Mouse (Mus musculus) bone marrow macrophage, adult 2 months (primary cell): Measurements from ENCODE around the gene Mpnd. TPM values are rescaled to one million over a fixed set of nuclear protein-coding genes. Genes with fewer than 3 reads are reported as not detected.
"Not testable (repeated sequence)": the region's sequence is repeated elsewhere in the genome, so short reads cannot be mapped to it uniquely, and the experiment has no call there.

ENCODE experiments used
- H3K27ac ChIP-seq: 2 replicates; pipeline ENCODE4 v1.5.1; 2012; ENCODE audit warnings: low read depth, low read length; ENCODE audit not compliant: insufficient read depth
- H3K4me1 ChIP-seq: 2 replicates; pipeline ENCODE4 v1.6.1; 2012; ENCODE audit warnings: low read length; ENCODE audit not compliant: control insufficient read depth, insufficient read depth
- H3K4me3 ChIP-seq: 2 replicates; pipeline ENCODE4 v1.5.1; 2012; ENCODE audit warnings: mild to moderate bottlenecking, low read length, moderate library complexity; ENCODE audit not compliant: insufficient read depth
- CTCF ChIP-seq: IDR thresholded peaks from 2 replicates; pipeline ENCODE4 v1.5.1; 2012; ENCODE audit warnings: low read depth, mild to moderate bottlenecking, low read length, moderate library complexity
- POLR2A ChIP-seq: IDR thresholded peaks from 2 replicates; pipeline ENCODE4 v1.6.1; 2012; ENCODE audit warnings: mild to moderate bottlenecking, low read depth, low read length, borderline replicate concordance
- polyA plus RNA-seq: library from polyadenylated mRNA; stranded (reverse); fragments of >200 nt; gene quantifications from 2 replicates; pipeline ENCODE4 v1.2.4, GENCODE M21; 2012; ENCODE audit not compliant: missing spikeins, insufficient read depth, insufficient read length

The Mpnd gene
- polyA plus RNA-seq, 1 experiment = 41.5 TPM

DNA sequence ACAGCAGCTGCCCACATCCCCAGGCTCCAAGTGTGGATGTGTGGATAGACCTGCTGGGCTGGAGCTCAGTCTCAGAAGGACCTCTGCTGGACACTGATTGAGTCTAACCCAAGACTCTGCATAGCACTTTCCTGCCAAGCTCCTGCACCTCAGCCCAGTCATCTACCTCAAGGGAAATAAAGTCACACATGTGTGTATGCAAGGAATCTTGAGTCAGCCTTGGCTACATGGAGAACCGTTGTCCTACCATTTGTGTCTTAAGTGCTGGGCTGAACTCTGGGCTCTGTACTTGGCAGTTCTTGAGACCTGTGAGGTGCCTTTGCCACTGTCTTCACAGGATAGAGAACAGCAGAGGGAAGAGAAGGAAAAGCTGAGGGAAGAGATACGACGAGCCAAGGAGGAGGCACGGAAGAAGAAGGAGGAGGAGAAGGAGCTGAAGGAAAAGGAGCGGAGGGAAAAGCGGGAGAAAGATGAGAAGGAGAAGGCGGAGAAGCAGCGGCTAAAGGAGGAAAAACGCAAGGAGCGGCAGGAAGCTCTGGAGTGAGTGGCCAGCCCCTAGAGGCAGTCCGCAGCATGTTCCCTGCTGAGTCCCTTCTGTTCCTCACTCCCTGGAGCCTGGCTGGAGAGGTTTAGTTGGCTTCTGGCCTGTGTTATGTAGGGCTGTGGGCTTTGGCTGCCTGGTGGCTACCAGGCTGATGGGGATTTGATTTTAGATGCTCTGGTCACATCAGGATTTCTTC lies 52.0 kb downstream of the Mpnd start:
- H3K4me3 ChIP-seq = no peak overlapping the region
- H3K4me1 ChIP-seq = no peaks in the 10 kb centered on the region
- H3K27ac ChIP-seq = no peak overlapping the region
- TF ChIP-seq POLR2A (no peak), CTCF (no peak)

GRCm38 (mm10) chr17:56062081-56062480 lies 56.6 kb downstream of the Mpnd start:
- H3K4me1 ChIP-seq = peaks cover 2% of the 10 kb centered on the region; the same call in 1 of the 2 replicates
- no peak overlapping the region for H3K27ac ChIP-seq
- TF ChIP-seq CTCF = no peak
- TF ChIP-seq POLR2A = no peak
- no peak overlapping the region for H3K4me3 ChIP-seq

DNA sequence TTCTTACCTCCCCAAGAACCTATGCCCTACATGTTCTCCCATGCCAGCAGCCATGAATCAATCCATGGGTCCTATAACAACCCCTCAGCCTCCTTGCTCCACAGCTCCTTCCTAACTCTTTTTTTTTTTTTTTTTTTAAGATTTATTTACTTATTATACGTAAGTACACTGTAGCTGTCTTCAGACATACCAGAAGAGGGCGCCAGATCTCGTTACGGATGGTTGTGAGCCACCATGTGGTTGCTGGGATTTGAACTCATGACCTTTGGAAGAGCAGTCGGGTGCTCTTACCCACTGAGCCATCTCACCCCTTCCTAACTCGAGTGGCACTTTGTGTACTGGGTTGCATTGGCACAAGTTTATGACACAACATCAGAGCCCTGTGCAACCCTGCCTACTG lies 60.2 kb downstream of the Mpnd start:
- H3K4me3 ChIP-seq, H3K4me1 ChIP-seq, H3K27ac ChIP-seq: not testable (repeated sequence)

Other genes with a start within 250 kb of the Mpnd start
- gene Zfp119a, start 126.8 kb upstream of the Mpnd start, polyA plus RNA-seq = 4.2 TPM in 2 replicates
- gene Zfp959, start 113.6 kb upstream of the Mpnd start, polyA plus RNA-seq = 8.7 and 11.8 TPM in 2 replicates
- gene Zfp119b, start 56.2 kb upstream of the Mpnd start, polyA plus RNA-seq = 5.7 and 7.9 TPM in 2 replicates
- gene Ebi3, start 53.1 kb upstream of the Mpnd start, polyA plus RNA-seq = 190 and 214 TPM in 2 replicates
- 10.9 and 15.3 TPM in 2 replicates for gene Yju2, start 46.6 kb upstream of the Mpnd start, polyA plus RNA-seq
- not detected in 2 replicates for gene Shd, start 35.2 kb upstream of the Mpnd start, polyA plus RNA-seq
- gene Fsd1, start 19.2 kb upstream of the Mpnd start, polyA plus RNA-seq = not detected in 2 replicates
- 0.98 and 1.5 TPM in 2 replicates for gene Stap2, start 127 bp upstream of the Mpnd start, polyA plus RNA-seq
- 98.2 and 99.0 TPM in 2 replicates for gene Sh3gl1, start 30.9 kb downstream of the Mpnd start, polyA plus RNA-seq
- 11.5 and 14.1 TPM in 2 replicates for gene Chaf1a, start 34.7 kb downstream of the Mpnd start, polyA plus RNA-seq
- 55.7 and 67.6 TPM in 2 replicates for gene Ubxn6, start 69.3 kb downstream of the Mpnd start, polyA plus RNA-seq
- 33.0 and 41.1 TPM in 2 replicates for gene Hdgfl2, start 73.9 kb downstream of the Mpnd start, polyA plus RNA-seq
- gene Plin4, start 104.1 kb downstream of the Mpnd start, polyA plus RNA-seq = 0.16 TPM in 1 of 2 replicates, not detected in the other
- gene Plin5, start 111.9 kb downstream of the Mpnd start, polyA plus RNA-seq = not detected in 2 replicates
- not detected in 2 replicates for gene Lrg1, start 116.3 kb downstream of the Mpnd start, polyA plus RNA-seq
- 7.8 and 8.1 TPM in 2 replicates for gene Sema6b, start 134.6 kb downstream of the Mpnd start, polyA plus RNA-seq
- 4.7 and 5.4 TPM in 2 replicates for gene Tnfaip8l1, start 156.8 kb downstream of the Mpnd start, polyA plus RNA-seq
- gene Mydgf, start 178.2 kb downstream of the Mpnd start, polyA plus RNA-seq = 35.2 and 37.4 TPM in 2 replicates
- gene Dpp9, start 213.2 kb downstream of the Mpnd start, polyA plus RNA-seq = 22.2 and 25.0 TPM in 2 replicates